Mouse (Mus musculus) WW6 (cell line): ENCODE measurements around the gene R3hdm4.

Source experiments
- DNase-seq: peaks from one replicate; pipeline ENCODE4 v3.0.0-alpha.2; 2013; ENCODE audit warnings: low read depth, low spot score

Gene R3hdm4

GRCm38 (mm10) chr10:79866601-79867000 lies 54.4 kb downstream of the R3hdm4 start:
- no peak for DNase-seq

DNA sequence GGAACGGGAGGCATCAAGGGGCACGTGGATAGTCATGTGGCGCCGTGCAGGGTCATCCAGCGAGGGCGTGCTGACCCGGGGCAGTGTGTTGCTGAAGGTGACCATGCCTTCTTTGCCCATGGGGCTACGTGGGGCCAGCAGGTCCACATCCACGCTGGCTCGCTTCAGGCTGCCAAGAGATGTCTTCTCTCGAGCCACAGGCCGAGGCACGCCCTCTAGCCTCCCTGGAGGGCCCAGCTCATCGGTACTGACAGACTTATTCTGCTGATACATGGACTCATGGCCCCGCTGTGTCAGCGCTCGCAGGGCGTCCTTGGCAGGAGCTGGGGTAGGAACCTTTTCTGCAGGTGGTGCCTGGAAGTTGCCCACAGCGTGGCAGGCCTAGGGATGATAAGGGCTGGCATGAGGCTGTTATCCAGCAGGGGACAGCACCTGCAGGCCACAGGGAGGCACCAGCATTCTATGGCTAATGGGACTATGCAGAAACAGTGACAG lies 55.2 kb downstream of the R3hdm4 start:
- DNase-seq: no peak

GRCm38 (mm10) chr10:79865189-79865601 lies 55.8 kb downstream of the R3hdm4 start:
- DNase-seq: no peak

DNA sequence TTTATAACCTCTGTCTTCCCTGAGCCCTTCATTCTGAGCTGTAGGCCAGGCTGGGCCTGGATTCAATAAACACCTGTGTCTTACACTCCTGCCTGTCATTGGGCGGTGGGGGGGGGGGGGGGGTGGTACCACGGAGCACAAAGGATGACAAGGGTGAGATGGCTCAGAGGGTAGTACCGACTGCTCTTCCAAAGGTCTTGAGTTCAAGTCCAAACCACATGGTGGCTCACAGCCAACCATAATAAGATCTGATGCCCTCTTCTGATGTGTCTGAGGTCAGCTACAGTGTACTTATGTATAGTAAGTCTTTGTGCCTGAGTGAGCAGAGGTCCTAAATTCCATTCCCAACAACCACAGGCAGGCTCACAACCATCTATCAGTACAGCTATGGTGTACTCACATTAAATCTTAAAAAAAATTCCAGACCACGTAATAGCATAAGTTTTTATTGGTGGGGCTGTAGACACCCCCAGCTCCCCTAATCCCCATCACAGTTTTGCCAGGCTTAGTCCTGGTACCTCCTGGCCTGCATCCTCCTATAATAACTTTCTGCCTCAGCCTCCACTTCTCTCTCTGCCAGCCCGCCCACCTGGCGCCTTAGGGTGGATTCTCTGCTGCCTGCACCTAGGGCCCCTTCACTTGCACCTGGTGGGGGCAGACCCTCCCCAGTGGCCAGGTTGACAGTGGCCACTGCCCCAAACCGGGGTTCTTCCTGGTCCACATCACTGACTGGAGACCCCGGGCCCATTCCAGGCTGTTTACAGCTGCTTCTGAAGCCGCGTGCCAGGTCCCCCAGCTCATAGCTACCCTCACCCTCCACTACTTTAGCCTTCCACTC lies 56.4 kb downstream of the R3hdm4 start:
- no peak for DNase-seq

DNA sequence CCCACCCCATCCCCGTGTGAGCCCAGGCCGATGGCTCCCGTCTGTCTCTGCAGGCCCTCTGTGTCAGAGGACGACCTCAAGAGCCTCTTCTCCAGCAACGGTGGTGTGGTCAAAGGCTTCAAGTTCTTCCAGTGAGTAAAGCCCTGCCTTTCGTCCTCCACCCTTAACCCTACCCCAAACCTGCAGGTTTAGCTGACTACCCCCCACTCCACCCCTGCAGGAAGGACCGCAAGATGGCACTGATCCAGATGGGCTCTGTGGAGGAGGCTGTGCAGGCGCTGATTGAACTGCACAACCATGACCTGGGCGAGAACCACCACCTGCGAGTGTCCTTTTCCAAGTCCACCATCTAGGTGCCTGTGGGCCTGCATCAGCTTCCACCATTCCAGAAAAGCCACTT lies 58.1 kb downstream of the R3hdm4 start:
- no peak for DNase-seq

DNA sequence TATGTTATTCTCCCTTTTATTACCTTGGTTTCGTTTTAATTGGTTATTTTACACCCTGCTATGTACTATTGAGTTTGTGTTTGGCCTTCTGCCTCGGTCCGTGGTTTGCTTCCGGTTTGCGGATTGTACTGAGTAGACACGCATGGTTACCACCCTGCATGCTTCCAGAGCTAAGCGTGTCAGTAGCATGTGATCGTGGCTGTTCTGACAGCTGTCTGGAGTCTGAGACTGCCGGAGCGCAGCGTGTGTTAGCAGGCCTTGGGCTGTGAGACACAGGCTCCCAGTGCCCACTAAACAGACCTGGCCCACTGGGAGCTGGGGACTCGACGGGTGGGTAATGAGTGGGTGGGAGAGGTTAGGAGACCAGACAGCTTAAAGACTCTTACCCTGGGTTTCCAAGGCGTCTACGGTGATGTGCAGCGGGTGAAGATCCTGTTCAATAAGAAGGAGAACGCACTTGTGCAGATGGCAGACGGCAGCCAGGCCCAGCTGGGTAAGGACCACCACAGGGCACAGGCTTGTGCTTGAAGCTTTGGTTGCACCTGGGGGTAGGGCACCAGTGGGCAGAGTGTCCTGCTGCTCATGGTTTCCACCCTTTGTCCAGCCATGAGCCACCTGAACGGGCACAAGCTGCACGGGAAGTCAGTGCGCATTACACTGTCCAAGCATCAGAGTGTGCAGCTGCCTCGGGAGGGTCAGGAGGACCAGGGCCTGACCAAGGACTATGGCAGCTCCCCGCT lies 58.8 kb downstream of the R3hdm4 start:
- no peak for DNase-seq

DNA sequence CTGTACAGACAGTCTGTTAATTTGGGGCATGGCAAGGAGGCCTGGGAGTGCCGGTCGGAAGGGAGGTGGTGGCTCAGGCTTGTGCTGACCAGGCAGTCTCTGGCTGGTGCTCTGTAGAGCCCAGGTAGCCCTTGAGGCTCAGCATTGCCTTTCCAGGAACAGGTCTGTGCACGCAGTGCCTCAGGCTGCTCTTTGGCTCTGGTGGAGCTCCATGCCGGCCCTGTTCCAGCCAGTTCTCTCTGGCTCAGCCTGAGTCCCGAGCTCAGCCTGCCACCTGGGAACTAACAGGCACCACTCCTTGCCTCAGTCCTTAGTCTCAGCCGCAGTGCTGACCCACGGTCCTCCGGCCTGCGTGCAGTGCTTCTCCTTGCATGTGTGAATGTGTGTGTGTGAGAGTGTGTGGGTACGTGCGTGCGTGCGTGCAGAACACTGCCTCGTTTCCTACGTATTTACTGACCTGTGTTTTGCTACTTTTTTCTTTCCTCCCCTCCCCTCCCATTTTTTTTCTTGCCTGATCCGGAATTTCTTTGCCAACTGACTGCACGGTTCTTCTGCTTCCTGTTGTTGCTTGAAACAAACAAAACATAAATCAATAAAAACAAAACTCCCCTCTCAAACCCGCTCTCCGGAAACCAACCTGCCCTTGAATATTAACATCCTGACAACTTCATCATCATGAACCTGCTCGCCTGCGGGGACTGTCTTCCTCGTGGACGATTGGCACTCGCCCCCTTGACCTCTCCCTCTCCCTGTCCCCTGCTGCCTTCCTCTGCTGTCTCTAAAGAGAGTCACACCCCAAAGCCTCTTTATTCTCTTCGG lies 59.6 kb downstream of the R3hdm4 start:
- DNase-seq: no peak

DNA sequence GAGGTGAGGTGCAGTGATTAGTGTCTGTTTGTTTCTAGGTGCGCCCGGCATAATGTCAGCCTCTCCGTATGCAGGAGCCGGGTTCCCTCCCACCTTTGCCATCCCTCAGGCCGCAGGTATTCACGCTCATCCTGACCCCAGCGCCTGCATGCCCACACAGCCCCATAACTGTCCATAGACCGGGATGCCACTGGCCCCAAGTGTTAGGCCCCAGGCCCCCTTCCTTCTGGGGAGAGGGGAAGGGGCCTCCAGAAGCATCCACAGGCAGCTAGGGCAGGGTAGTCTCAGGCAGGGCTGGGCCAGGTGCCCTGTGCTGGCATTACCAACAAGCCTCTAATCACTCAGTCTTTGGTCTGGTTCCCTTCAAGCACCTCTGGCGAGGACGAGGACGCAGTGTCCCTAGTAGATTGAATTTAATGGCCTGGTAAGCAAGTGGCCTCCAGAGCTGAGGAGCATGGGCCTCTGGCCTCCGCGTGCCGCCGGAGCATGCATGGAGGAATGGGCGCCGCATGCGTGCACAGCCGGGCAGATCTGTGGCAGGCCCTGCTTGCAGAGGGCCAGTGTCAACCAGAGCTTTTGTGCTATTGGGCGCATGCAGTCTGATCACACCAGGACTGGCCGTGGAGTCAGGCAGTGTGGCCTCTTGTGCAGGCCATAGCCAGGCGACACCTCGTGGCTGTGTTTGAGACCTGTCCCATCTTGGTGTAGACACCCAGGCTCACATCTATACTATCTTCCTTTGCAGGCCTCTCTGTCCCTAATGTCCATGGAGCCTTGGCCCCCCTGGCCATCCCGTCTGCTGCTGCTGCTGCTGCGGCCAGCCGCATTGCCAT lies 60.7 kb downstream of the R3hdm4 start:
- DNase-seq: no peak
